Mouse (Mus musculus) kidney, adult 8-10 months (tissue): Measurements from ENCODE around the gene Srsf2.
"Not testable (repeated sequence)": the region's sequence is repeated elsewhere in the genome, so short reads cannot be mapped to it uniquely, and the experiment has no call there.

Experiments used
- DNase-seq, 2 experiments: peaks; one replicate each; pipeline ENCODE4 v3.0.0; 2022

Srsf2 gene

DNA sequence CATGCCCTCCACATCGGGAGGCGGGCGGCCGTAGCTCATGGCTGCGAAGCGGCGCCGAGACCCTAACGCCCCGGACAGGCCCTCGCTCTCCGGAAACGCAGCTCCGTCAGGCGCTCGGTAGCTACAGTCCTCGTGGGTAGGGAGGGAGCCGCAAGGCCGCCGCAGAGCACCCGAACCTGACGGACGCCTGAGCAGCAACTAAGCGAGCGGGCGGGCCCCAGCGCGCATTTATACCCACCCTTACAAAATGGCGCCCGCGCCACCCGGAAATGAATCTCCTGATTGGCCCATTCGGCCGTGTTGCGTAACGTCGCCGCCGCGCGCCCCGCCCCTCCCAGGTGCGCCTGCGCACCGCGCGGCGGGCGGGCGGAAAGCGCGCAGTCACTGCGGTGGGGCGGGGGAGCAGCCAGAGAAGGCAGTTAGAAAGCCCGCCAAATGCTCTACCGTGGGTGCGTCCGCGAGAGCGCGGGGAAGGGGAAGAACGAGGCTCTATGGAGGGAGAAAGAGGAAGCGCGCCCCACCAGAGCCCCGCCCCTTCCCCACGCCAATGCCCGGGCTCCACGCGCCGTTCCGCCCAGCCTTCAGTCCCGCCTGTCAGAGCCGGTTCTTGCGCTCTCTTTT is at the start of gene Srsf2:
Srsf2 (minus strand) TSS at position 204 of the 621 bp plus-strand sequence.
- DNase-seq = peak; percentile 93 to 94

DNA sequence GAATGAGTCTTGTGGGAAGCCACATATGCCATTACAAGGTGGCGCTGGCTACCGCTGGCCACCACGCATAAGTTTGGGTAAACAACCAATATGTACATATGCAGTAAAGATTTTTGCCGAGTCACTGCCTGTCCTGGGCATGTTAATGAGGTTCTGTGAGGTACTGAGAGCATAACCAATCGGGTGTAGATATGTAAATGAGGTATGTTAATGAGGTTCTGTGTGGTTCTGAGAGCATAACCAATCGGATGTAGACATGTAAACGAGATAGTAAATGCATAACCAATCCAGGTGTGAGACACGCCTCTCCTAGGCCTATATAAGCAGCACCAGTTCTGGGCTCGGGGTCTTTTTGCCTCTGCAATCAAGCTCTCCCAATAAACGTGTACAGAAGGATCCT is 49.7 kb upstream of the Srsf2 start:
- not testable (repeated sequence) for DNase-seq

DNA sequence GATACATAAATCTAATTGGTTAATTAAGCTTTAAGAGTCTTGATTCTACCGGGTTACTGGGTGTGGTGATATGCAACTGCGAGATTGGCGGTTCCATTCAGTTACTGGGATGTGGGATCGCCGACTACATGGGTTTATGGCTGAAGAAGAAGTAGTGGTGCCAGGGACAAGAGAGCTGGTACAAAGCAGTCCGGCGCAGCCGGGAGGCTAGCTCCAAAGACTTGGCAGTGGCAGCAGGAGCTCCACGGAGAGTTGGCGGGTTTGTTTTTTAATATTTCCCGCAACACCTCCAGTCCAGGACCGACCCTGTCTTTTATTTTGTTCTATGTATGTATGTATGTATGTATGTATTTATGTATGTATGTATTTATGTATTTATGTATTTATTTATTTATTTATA is 46.4 kb upstream of the Srsf2 start:
- no peak for DNase-seq

DNA sequence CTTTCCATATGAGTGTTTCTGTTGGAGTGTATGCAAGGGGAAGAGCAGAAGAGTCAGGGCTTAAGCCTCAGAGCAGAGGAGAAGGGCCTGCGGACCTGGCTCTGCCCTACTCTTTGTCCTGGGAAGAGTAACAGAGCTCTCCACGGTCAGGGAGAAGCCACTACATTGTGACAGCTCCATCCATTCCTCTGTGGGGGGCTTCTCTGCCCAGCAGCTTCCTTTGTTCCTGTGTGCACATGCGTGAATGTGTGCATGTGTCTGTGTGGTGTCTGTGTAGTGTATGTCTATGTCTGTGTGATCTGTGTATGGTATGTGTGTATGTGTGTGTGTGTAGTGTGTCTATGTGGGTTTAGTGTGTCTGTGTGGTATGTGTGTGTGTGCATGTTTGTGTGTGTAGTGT is 42.5 kb upstream of the Srsf2 start:
- no peak for DNase-seq

DNA sequence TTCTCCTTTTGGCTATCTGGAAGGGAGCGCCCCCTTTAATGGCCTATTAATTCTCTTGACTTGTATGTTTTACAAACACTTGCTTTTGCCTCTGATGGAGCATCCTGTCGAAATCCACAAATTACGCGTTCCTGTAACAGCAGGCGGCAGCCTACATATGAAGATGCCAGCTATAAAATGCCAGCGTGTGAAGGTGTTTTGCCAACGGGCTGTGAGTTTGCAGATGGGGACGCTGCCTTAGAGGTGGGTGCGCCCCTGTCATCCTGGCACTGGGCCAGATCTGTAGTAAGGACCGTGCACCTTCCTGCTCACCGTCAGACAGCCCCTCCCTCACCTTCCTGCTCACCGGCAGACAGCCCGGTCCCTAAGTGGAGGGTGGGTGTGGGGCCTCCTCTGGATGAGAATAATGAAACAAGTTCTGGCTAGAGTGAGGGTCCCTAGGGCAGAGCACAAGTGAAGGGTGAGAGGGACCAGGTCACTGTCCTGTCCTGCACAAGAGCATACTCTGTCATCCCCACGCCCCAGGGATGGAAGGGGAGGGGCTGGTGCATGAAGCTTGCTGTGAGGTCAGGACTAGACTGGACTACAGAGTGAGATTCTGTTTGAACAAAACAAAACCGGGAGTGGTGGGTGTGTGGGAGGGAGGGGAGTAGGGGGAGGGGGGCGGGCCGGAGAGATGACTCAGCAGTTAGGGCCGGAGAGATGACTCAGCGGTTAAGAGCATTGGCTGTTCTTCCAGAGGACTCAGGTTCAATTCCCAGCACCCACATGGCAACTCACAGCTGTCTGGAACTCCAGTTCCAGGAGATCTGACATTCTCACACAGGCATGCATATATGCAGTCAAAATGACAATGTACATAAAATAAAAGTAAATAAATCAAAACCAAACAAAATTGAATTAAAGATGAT is 40.9 kb upstream of the Srsf2 start:
- DNase-seq = no peak

DNA sequence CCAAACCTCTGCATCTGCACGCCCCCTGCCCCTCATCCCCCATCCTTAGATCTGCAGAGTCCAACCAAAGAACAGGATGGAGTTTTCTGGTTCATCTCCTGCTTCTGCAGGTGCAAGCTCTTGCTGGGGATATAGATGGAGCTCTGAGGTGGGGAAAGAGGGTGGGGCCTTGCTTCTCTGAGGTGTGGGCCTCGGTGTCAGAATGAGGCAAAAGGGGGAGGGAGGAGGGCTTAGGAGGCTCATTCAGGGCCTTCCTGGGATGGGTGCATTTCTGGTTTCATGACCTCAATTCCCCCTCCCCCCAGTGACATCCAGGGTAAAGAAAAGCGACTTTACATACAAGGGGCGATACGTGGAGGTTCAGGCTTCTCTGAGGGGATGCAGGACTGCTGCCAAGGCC is 34.2 kb upstream of the Srsf2 start:
- no peak for DNase-seq

DNA sequence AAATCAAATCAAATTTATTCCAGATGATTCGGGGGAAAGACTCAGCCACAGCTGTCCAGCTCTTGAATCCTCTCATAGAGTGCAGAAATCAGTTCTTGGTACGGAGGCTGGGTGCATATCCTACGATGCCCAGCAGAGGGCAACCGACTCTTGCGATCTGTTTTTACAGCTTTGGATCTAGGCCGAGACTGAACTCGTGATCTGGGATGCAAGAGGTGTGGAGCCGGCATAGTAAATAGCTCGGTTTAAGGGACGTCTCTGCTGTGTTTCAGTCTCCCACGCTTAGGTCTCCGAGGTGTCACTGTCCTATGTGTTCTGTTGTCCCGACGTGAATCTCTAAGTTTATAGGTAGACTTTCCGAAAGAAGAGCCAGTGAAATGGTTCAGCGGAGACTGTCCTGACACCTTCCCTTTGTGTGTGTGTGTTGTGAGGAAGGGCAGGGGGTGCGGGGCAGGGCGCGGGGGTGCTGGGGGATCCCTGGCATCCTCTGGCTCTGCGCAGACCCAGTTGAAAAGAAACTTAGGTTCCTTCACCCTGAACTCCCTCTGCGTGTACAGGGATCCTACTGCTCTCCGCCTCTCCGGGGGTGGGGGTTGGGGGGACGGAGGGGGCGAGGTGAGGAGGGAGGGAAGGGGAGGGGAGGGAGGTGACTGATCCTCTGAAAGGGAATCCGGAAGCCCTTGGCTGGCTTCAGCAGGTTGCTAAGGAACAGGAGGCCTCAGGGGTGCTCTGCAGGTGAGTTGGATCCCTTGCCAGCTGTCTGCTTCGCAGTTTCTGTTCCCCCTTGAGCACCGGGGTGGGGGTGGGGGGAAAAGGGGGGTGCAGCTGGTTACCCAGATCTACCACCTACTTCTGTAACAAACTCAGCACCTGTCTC is 32.6 kb upstream of the Srsf2 start:
- DNase-seq = peak; percentile 75 to 89

DNA sequence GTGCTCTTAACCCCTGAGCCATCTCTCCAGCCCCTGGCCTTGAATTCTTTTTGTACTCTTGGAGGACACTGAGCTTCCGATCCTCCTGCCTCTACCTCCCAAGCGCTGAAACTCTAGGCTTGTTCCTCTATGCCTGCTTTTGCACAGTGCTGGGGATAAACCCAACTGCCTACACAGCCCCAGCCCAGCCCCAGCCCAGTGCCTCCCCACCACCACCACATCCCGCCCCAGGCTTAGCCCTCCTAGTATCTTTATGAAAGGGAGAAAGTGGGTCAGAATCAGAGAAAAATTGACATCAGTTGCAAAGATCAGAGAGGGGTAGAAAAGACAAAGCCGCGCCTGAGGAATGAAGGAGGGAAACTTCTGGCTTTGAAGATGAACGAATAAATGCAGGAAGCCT is 31.2 kb upstream of the Srsf2 start:
- no peak for DNase-seq

DNA sequence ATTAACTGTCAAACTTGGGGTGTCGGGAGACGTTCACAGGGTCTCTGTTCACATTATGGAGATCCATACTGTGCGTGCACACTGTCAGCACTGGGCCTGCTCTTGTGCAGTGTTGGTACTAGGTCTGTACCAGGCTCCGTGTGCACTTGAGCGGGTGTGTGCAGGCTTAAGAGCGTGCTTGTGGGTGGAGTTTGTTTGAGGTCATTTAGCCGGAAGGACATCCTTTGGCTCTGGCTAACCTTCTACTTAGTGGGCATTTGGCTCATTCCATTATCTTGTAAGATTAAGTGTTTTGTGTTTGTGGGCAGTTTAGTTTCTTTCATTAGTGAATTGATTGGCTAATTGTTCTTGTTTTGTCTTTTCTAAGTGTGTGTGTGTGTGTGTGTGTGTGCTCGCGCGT is 29.6 kb upstream of the Srsf2 start:
- DNase-seq = no peak

DNA sequence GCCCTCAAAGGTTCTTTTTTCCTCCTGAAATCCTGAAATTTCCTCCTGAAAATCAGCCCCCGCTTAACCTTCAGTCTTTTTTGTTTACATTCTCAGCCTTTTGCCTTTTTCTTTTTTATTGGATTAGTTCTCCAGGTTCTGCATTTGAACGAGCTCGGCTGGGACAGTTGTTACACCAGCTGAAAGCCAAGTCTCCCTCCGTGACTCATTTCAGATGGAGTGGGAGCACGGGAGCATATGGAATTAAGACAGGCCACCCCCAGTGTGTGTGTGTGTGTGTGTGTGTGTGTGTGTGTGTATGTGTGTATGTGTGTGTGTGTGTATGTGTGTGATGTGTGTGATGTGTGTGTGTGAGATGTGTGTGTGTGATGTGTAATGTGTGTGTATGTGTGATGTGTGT is 28.5 kb upstream of the Srsf2 start:
- DNase-seq = no peak

DNA sequence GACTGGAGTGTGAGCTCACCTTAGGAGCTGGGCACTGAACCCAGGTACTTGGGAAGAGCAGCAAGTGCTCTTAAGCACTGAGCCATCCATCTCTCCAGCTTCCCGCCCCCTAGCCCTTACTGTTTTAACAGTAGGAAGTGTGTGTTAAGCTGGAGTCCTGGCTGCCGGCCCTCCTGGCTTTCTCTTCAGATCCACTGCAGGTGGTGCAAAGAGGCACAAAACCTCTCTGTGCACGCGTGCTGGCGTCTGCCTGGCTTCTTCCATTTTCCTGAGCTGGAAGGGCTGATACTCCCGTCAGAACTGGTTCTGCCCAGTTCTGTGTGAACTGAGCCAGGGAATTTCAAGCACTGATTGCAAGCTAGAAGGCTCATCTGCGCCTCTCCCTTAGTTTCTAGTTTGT is 27.9 kb upstream of the Srsf2 start:
- no peak for DNase-seq

DNA sequence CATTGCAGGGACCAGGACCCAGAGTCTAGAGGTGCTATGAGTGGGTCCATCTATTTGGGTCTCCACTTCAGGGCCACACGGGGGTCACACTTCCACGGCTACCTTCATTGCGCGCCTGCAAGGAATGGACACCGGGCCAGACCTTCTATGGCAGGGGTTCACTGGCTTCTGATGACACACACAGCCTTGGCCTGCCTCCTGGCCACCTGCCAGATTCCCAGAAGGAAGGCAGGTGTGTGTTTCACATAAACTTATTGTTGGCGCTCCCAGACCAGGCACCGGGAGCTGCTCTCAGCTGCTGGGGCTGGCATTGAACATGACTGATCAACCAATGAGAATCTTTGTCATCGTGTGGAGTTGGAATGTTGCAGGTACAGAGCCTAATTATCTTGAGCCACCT is 25.6 kb upstream of the Srsf2 start:
- DNase-seq = no peak

DNA sequence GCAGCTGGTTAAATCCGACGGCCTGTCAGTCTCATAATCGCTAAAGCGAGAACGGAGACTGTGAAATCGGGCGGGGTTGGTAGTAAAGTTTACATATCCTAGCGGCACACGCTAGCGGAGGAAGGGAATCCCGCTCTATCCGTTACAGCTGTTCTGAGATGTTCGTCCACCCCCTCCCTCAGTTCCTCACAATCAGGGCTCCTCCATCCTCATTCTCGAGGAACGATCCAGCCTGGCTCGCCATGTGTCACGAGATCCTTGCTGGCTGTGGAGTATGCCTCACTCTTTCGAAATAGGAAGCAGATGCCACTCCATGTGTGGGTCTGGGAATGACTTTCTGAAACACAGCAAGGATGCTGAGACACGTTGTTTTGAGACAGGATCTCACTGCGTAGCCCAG is 21.1 kb upstream of the Srsf2 start:
- DNase-seq = no peak

DNA sequence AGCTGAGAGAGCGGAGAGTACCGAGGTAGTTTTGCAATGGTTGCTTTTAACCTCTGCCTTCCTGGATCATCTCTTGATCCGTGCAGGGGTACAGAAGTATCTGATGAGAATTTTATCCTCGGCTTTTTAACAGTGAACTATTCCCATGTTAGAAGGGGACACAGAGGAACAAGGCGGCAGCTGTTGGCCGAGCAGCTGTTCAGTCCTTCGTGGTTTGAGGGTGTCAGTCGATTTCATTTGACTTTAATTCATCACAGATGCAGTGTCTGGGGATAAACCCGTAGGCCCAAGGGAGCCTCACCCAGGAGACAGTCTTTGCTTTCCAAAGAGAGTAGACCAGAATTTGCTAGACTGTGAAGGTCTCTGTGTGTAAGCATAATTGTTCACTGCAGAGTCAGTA is 18.6 kb upstream of the Srsf2 start:
- no peak for DNase-seq

DNA sequence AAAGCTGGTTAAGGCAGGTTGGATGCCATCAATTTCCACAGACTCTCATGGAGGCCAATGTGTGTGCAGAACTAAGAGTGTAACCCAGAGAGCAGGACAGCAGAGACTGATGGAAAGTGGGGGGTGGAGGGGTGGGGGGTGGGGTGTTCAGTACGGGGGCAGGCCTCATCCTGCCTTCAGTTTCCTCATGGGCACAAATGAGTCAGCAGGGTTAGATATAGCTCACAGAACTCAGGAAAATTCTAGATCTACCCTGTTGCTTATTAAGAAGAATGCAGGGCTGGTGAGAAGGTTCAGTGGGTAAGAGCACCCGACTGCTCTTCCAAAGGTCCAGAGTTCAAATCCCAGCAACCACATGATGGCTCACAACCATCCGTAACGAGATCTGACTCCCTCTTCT is 16.7 kb upstream of the Srsf2 start:
- no peak for DNase-seq

DNA sequence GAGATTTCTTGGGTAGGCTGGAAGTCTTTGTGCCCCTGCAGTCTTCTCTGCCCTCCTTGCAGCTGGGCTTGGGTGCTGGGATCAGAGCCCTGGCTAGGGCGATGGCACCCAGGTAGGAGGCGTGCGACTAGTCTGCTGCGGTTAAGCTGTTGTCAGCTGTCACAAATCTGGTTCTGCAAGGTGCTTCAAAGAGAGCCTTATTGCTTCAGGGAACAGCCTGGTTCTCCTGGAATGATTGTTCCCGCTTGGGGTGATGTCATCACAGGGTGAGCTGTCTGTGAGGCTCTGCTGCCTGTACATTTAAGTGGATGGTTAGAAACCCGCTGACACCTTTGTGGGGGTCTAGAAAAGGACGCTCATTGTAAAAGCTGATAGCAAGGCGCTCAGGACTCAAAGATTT is 16.3 kb upstream of the Srsf2 start:
- no peak for DNase-seq

DNA sequence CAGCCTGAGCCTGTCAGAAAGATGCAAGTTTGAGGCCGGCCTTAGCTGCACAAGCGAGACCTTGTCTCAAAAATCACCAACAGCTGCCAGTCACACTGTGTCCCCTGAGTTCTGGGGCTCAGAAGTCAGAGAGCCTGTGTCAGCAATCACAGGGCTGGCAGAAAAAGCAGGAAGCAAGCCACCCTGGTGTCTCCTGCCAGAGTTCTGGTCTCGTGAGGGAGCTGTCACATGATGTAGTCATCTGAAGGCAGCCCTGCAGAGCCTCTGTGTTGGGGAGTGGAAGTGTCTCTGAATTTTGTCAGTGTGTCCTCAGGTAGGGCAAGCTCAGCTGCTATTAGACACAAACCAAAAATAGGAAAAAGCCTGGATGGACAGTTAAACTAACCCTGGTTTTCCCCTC is 15.2 kb upstream of the Srsf2 start:
- DNase-seq = peak; percentile 62 to 77

DNA sequence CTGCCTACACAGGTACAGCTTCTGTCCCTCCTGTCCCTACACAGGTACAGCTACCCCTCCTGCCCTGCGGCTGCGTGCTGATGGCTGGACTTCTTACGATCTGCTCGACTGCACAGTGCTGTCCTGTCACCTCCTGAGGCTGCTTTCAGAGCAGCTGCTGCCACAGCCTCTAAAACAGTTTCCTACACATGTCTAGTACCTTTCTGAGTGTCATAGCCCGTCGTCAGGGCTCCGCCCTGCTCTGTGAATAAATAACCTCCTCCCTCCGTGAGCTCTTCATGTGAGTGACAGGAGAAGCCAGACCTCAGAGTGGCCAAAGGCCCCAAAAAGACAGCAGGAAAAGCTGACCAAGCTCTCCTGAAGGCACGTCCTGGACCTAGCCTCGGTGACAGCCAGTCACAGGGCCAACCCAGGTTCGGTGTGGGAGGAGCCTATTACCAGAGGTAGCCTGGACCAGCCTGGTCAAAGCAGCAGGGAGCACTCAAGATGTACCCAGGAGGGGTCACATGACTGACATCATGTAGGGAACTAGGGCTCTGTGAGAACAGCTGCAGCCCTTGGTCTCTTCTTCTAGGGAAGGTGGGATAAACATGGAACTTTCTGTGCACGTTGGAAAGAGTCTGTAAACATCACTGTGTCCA is 13.2 kb upstream of the Srsf2 start:
- peak; percentile 53 to 62 for DNase-seq

DNA sequence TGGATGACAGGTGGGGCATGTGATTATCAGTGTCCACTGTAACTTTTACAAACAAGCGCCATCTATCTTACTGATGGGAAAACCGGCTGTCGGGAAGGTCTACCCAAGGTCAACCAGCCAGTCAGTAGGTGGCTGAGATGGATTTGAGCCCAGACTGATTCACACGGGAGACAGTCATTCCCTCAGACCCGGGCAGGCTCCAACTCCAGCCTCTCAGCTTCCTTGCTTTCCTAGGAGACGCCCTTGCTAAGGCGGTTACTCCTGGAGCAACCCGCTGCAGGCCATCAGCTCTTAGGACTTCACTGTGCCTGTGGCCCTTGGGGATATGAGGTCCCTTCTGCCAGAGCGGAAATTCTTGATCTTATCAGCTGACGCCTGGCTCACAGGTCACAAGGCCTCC is 11.6 kb upstream of the Srsf2 start:
- no peak for DNase-seq

DNA sequence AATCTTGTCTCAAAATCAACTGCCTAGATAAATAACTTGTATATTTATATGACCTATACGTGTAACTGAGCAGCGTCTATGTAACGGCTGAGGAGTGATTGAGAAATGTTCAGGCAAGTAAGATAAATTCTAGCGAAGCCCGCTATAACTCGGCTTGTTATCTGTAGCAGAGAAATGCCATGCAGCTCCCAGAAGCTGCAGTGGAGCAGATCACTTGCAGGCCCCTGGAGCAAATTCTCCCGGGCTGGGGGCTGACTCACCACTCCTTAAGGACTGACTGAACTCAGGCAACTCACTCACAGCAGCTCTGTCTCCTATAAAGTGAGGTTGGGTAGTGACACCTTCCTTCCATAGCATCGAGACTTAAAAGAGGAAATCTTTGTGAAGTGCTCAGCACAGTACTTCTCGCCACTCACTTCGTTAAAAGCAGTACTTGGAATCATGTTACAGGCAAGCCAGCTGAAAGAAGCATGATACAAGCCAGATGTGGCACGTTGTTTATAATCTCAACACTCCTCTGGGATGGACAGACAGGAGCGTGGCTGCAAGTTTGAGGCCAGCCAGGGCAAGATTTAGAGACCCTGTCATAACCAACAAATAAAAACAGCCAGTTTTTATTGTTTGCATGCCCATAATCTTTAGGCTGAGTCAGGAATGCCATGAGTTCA is 4.4 kb upstream of the Srsf2 start:
- no peak for DNase-seq

DNA sequence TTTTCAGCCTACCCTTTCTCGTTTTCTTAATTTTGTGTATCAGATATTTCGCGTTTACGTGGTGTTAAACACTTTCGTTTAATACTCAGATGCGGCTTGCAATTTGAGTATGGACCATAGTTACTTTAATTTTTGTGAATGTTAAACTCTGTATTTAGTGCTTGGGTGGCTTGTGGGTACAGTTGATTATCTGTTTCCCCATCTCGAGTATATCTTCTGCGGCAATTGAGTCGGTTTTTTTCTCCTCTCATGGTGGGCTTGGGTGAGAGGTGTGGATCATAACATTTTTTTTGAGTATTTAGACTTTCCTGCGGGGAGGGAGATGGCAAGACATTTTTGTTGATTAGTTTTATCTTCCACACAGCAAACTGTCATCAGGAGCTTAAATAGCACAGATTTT is 1.4 kb upstream of the Srsf2 start:
- DNase-seq = no peak

DNA sequence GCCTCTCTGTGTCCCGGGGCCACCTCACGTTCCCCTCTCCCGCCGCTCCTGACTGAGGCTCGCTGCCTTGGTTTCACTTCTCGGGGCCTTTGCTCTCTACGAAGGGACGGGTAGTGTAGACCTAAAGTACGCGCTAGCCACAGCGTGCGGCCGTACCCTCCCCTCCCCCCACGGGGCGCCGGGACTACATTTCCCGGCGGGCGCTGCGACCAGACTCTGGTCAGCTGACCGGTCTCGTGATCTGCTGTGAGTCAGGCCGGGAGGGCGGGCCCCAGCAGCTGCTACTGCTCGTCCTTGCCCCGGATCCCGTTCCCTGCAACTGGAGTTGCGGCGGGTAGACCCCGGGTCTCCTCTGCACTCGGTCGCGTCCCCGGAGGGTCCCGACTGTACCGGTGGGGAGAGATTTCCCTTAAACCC is 626 bp upstream of the Srsf2 start:
- peak; percentile 96 to 98 for DNase-seq
